Mouse (Mus musculus) heart, adult 2 months (tissue): ENCODE results near the gene Rmnd5a.

Source experiments
- EP300 ChIP-seq: fragments of 200-500 bp; IDR thresholded peaks from 2 replicates; pipeline ENCODE4 v1.6.1; 2011; ENCODE audit warnings: low read depth, low read length, control low read depth; ENCODE audit not compliant: insufficient read depth
- POLR2A ChIP-seq: fragments of 200-500 bp; IDR thresholded peaks from 2 replicates; pipeline ENCODE4 v1.6.1; 2011; ENCODE audit warnings: mild to moderate bottlenecking, low read depth, low read length, control low read depth; ENCODE audit not compliant: insufficient read depth

GRCm38 (mm10) chr6:71360221-71360620 lies 80.2 kb downstream of the Rmnd5a start:
- no peak for TF ChIP-seq POLR2A
- no peak for TF ChIP-seq EP300
